Mouse (Mus musculus): Measurements from ENCODE around the gene Ubl4b. TPM values are rescaled to one million over a fixed set of nuclear protein-coding genes. Genes with fewer than 3 reads are reported as not detected.
A peak's percentile ranks its signal among the peaks of the same experiment; 100 is the strongest.

The Ubl4b gene
- polyA plus RNA-seq, 1 experiment from 2014 or later: not detected

GRCm38 (mm10) chr3:107517631-107518108 lies 37.2 kb downstream of the Ubl4b start, which contains the start of gene Slc6a17:
TSS of gene Slc6a17 (minus strand) at chr3:107518018.
- ATAC-seq (no peak), DNase-seq (peak; percentile 18)
- Histone ChIP-seq H3K4me1 (ENCODE audit: insufficient read depth) (peaks cover 2% of the 10 kb centered on the region; the same call in 1 of the 2 replicates), H3K9me3 (ENCODE audit: low read length) (no peaks in the 10 kb centered on the region), H3K36me3 (replicated peaks; ENCODE audit: insufficient read depth, low read length) (no peaks in the 10 kb centered on the region), H3K27me3 (ENCODE audit: insufficient read depth, low read length) (peaks cover 44% of the 10 kb centered on the region), H3K9ac (replicated peaks) (no peak within 1 kb of the TSS), H3K4me2 (ENCODE audit: low read depth, low read length) (peak within 1 kb of the TSS; percentile 58), H3K4me3 (ENCODE audit: low read depth, low read length) (peak within 1 kb of the TSS; percentile 27), H3K27ac (ENCODE audit: low read depth) (no peak within 1 kb of the TSS)
- no peak for TF ChIP-seq EP300 (IDR thresholded peaks at IDR 0.05; ENCODE audit: low read depth)
- TF ChIP-seq CTCF (IDR thresholded peaks at IDR 0.05; ENCODE audit: low read depth): no peak
- under 1% methylated on average over 51 of the region's 68 CpGs for WGBS (ENCODE audit: insufficient replicate concordance)

- Histone ChIP-seq H3K9ac (replicated peaks) (no peak overlapping the region), H3K27me3 (ENCODE audit: insufficient read depth, low read length) (peaks cover 44% of the 10 kb centered on the region), H3K4me1 (ENCODE audit: insufficient read depth) (peaks cover 2% of the 10 kb centered on the region; the same call in 1 of the 2 replicates), H3K4me2 (ENCODE audit: low read depth, low read length) (peak overlapping the region; percentile 58), H3K4me3 (ENCODE audit: low read depth, low read length) (peak overlapping the region; percentile 27), H3K27ac (ENCODE audit: low read depth) (no peak overlapping the region), H3K9me3 (ENCODE audit: low read length) (no peaks in the 10 kb centered on the region), H3K36me3 (replicated peaks; ENCODE audit: insufficient read depth, low read length) (no peaks in the 10 kb centered on the region)
- DNase-seq (no peak), ATAC-seq (no peak)
- TF ChIP-seq EP300 (IDR thresholded peaks at IDR 0.05; ENCODE audit: low read depth): no peak
- no peak for TF ChIP-seq CTCF (IDR thresholded peaks at IDR 0.05; ENCODE audit: low read depth)
- WGBS (ENCODE audit: insufficient replicate concordance): 10% methylated on average over 55 of the region's 55 CpGs
Observed at GRCm38 (mm10) chr3:107516776-107517630, 37.9 kb downstream of the Ubl4b start.

- H3K4me2 ChIP-seq (ENCODE audit: low read depth, low read length): no peak overlapping the region
- ATAC-seq (no peak), DNase-seq (no peak)
- H3K4me3 ChIP-seq (ENCODE audit: low read depth, low read length): no peak overlapping the region
- no peak for TF ChIP-seq EP300 (IDR thresholded peaks at IDR 0.05; ENCODE audit: low read depth)
- no peak for TF ChIP-seq CTCF (IDR thresholded peaks at IDR 0.05; ENCODE audit: low read depth)
- WGBS (ENCODE audit: insufficient replicate concordance): 50% methylated on average over 4 of the region's 4 CpGs
- H3K4me1 ChIP-seq (ENCODE audit: insufficient read depth): peaks cover 2% of the 10 kb centered on the region; the same call in 1 of the 2 replicates
- no peaks in the 10 kb centered on the region for H3K9me3 ChIP-seq (ENCODE audit: low read length)
- no peaks in the 10 kb centered on the region for H3K36me3 ChIP-seq (replicated peaks; ENCODE audit: insufficient read depth, low read length)
- H3K9ac ChIP-seq (replicated peaks): no peak overlapping the region
- no peak overlapping the region for H3K27ac ChIP-seq (ENCODE audit: low read depth)
- H3K27me3 ChIP-seq (ENCODE audit: insufficient read depth, low read length): peaks cover 44% of the 10 kb centered on the region
Observed at GRCm38 (mm10) chr3:107515989-107516388, 38.9 kb downstream of the Ubl4b start.

GRCm38 (mm10) chr3:107511416-107511815 lies 43.5 kb downstream of the Ubl4b start:
- no peak for TF ChIP-seq EP300 (IDR thresholded peaks at IDR 0.05; ENCODE audit: low read depth)
- TF ChIP-seq CTCF (IDR thresholded peaks at IDR 0.05; ENCODE audit: low read depth): no peak
- 87% methylated on average over 3 of the region's 3 CpGs for WGBS (ENCODE audit: insufficient replicate concordance)
- Histone ChIP-seq H3K4me1 (ENCODE audit: insufficient read depth) (no peaks in the 10 kb centered on the region), H3K4me2 (ENCODE audit: low read depth, low read length) (no peak overlapping the region), H3K36me3 (replicated peaks; ENCODE audit: insufficient read depth, low read length) (no peaks in the 10 kb centered on the region), H3K4me3 (ENCODE audit: low read depth, low read length) (no peak overlapping the region), H3K27me3 (ENCODE audit: insufficient read depth, low read length) (peaks cover 11% of the 10 kb centered on the region), H3K27ac (ENCODE audit: low read depth) (no peak overlapping the region), H3K9me3 (ENCODE audit: low read length) (no peaks in the 10 kb centered on the region), H3K9ac (replicated peaks) (no peak overlapping the region)
- DNase-seq (no peak), ATAC-seq (no peak)

GRCm38 (mm10) chr3:107508696-107509095 lies 46.2 kb downstream of the Ubl4b start:
- TF ChIP-seq CTCF (IDR thresholded peaks at IDR 0.05; ENCODE audit: low read depth) (no peak), EP300 (IDR thresholded peaks at IDR 0.05; ENCODE audit: low read depth) (no peak)
- no peak overlapping the region for H3K4me3 ChIP-seq (ENCODE audit: low read depth, low read length)
- DNase-seq: no peak
- ATAC-seq: no peak
- no peaks in the 10 kb centered on the region for H3K4me1 ChIP-seq (ENCODE audit: insufficient read depth)
- no peak overlapping the region for H3K27ac ChIP-seq (ENCODE audit: low read depth)
- no peaks in the 10 kb centered on the region for H3K36me3 ChIP-seq (replicated peaks; ENCODE audit: insufficient read depth, low read length)
- no peaks in the 10 kb centered on the region for H3K27me3 ChIP-seq (ENCODE audit: insufficient read depth, low read length)
- H3K9ac ChIP-seq (replicated peaks): no peak overlapping the region
- H3K9me3 ChIP-seq (ENCODE audit: low read length): no peaks in the 10 kb centered on the region
- 66% methylated on average over 8 of the region's 8 CpGs for WGBS (ENCODE audit: insufficient replicate concordance)
- H3K4me2 ChIP-seq (ENCODE audit: low read depth, low read length): no peak overlapping the region

GRCm38 (mm10) chr3:107507966-107508365 lies 46.9 kb downstream of the Ubl4b start:
- Histone ChIP-seq H3K9me3 (ENCODE audit: low read length) (no peaks in the 10 kb centered on the region), H3K4me1 (ENCODE audit: insufficient read depth) (no peaks in the 10 kb centered on the region), H3K27me3 (ENCODE audit: insufficient read depth, low read length) (no peaks in the 10 kb centered on the region), H3K9ac (replicated peaks) (no peak overlapping the region), H3K4me3 (ENCODE audit: low read depth, low read length) (no peak overlapping the region), H3K36me3 (replicated peaks; ENCODE audit: insufficient read depth, low read length) (no peaks in the 10 kb centered on the region), H3K27ac (ENCODE audit: low read depth) (no peak overlapping the region), H3K4me2 (ENCODE audit: low read depth, low read length) (no peak overlapping the region)
- DNase-seq: no peak
- 67% methylated on average over 9 of the region's 9 CpGs for WGBS (ENCODE audit: insufficient replicate concordance)
- TF ChIP-seq CTCF (IDR thresholded peaks at IDR 0.05; ENCODE audit: low read depth) (no peak), EP300 (IDR thresholded peaks at IDR 0.05; ENCODE audit: low read depth) (no peak)
- no peak for ATAC-seq

Data from liver, postnatal 0 days (tissue).